Mouse (Mus musculus) left cerebral cortex, adult 2 months (tissue): ENCODE results near the gene Mrln. TPM values are rescaled to one million over a fixed set of nuclear protein-coding genes. Genes with fewer than 3 reads are reported as not detected.
"Not testable (repeated sequence)": the region's sequence is repeated elsewhere in the genome, so short reads cannot be mapped to it uniquely, and the experiment has no call there.

ENCODE experiments used
- DNase-seq, 2 experiments: peaks; one replicate each; pipeline ENCODE4 v3.0.0; 2021 to 2022; ENCODE audit warnings: low spot score in 2 of 2, mixed read lengths in 1 of 2; ENCODE audit errors: extremely low spot score in 1 of 2
- H3K27ac ChIP-seq: fragments of 200-600 bp; 2 replicates; pipeline ENCODE4 v1.8.1; 2022
- H3K4me3 ChIP-seq: fragments of 200-600 bp; 2 replicates; pipeline ENCODE4 v1.8.1; 2022
- CTCF ChIP-seq: fragments of 200-600 bp; IDR thresholded peaks from 2 replicates; pipeline ENCODE4 v1.8.1; 2022; ENCODE audit warnings: antibody characterized with exemption, mild to moderate bottlenecking, moderate library complexity
- intact Hi-C: fragments of 180-260 bp; cut with DNase I; formaldehyde crosslinking; loops from one replicate; pipeline ENCODE4 v1.15.1; 2025
- total RNA-seq, 2 experiments: library from RNA; stranded (reverse); gene quantifications; 2 replicates each; pipeline ENCODE4 v1.2.3; 2021

Gene Mrln
- total RNA-seq, 2 experiments from 2014 or later: not detected

DNA sequence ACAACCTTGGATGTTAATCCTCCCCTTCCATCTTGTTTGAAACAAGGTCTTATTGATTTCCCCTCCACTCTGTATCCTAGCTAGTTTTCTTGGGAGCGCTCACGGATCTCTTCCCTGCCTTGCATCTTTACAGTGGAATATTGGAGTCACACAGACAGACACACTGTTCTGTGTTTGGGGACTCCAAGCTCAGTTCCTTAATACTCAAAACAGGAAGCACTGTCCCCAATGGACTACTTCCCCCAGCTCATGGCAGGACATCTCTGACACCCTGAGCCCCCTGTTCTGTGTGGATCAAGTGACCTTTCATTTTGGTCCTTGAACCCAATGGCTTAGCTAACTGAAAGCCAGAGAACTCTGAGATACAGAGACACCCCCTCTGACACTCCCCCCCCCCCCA, 6.9 kb upstream of the Mrln start:
- Histone ChIP-seq H3K27ac (no peak overlapping the region), H3K4me3 (no peak overlapping the region)
- TF ChIP-seq CTCF: no peak
- DNase-seq: no peak
- intact Hi-C loops: loop anchor here (2.0 to 10.0 kb wide), 2 partner anchors 99 to 367 kb away; no protein-coding TSS in a partner anchor

DNA sequence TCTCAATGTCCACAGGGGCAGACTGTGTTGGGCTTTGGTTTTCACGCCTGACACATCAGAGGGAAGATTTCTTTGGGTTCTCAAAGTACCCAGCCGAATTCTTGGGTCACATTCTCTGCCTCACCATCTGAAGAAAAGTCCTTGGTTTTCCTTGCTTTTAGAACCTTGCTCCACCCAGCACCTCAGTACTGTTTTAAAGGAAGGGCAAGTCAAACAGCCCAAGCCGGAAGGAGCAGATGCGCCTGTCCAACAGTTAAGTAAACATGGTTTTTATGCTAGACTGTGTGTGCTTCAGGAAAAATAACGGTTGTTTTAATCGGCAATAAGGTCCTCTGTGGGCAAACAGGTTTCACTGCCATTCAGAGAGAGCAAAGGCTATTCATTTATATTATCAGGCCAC, 6.5 kb upstream of the Mrln start:
- Histone ChIP-seq H3K4me3 (no peak overlapping the region), H3K27ac (no peak overlapping the region)
- intact Hi-C loops: loop anchor here (10.0 kb wide), 1 partner anchor 367 kb away; no protein-coding TSS in a partner anchor
- no peak for TF ChIP-seq CTCF
- no peak for DNase-seq

DNA sequence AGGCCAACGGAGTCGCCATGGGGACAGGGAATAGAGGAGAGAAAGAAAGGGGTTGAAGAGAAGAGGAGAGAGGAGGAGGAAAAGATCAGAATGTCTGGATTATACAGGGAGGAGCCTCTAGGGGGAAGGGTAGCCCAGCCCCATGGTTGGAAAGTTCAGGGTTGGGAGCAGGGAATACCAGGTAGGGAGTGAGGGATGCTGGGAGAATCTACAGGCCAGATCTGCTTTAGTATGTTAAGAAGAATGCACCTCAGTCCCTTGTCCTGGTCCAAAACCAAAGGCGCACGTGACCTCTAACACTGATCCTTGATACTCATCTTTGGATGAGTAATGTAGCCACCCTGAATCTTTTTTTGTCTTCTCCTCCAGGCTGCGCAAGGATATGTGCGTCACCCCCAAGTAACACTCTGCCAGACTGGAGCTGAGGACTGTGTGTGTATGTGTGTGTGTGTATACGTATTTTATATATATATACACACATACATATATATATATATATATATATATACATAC, 5.5 kb upstream of the Mrln start:
- TF ChIP-seq CTCF: no peak
- intact Hi-C loops: loop anchor here (10.0 kb wide), 1 partner anchor 366 kb away; no protein-coding TSS in a partner anchor
- H3K27ac ChIP-seq: no peak overlapping the region
- DNase-seq: no peak
- no peak overlapping the region for H3K4me3 ChIP-seq

DNA sequence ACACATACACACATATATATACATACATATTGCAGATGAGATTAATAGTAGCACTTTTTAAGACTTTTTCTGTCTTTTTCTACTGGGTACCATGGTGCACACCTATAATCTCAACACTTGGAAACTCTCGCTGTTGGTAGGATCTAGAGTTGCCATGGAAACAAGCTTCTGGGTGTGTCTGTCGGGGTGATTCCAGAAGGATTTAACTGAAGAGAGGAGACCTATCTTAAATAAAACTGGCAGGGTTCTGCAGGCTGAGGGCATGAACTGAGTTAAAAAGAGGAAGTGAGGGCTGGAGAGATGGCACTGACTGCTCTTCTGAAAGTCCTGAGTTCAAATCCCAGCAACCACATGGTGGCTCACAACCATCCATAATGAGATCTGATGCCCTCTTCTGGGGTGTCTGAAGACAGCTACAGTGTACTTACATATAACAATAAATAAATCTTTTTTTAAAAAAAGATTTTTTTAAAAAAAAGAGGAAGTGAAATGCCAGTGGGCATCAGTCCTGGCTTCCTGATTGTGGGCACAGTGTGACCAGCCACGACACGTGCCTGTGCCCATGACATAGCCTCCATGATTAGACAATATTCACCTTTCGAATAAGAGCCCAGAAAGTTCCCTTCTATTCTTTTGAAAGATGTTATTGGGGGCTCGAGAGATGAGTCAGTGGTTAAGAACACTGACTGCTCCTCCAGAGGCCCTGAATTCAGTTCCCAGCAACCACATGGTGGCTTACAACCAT, 4.8 kb upstream of the Mrln start:
- Histone ChIP-seq H3K27ac (no peak overlapping the region), H3K4me3 (no peak overlapping the region)
- TF ChIP-seq CTCF: no peak
- intact Hi-C loops: loop anchor here (10.0 kb wide), 1 partner anchor 365 kb away; no protein-coding TSS in a partner anchor
- no peak for DNase-seq

DNA sequence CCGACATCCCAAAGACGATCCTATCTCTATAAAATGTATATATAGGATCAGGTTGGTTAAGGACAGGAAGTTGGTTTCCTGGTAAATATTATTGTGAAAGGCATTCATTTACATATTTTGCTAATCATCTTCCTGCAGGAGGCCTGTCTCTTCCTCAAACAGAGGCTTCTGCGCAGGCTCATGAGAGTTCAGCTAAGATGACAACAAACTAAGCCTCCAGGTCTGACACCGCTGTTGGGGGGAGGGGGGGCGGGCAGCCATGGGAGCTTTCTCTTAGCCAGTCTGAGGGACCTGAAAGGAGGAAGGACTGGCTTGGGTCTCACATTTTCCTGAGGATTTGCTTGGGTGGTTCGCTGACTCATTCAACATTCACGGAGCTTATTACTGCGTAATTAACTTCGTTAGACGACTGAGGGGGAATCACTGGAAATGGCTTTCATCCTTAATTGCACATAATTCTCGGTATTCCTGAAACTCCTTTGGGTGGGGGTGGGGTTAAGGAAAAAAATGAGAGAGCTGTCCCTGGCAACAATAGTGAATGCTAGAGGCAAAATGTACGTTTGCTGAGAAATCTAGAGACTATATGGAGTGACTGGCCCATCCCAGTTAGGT, 3.5 kb upstream of the Mrln start:
- intact Hi-C loops: no loop called here
- no peak overlapping the region for H3K27ac ChIP-seq
- no peak overlapping the region for H3K4me3 ChIP-seq
- no peak for DNase-seq
- TF ChIP-seq CTCF: no peak

DNA sequence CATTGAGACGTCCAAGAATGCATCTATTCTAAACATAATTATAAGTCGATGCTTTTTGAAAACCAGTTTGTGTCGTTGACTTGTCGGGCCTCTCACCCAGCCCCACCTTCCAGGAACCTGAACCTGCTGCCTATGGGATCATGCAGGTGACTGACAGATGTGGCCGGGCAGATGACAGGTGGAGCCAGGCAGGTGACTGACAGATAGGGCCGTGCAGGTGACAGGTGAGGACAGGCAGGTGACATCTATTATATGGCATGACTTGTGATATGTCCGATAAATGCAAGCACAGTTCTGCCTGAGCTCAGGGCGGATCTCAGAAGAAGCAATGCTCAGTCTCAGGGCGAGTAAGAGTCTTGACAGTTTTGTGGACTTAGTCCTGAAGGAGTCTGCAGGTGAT, 6.8 kb downstream of the Mrln start:
- TF ChIP-seq CTCF: no peak
- Histone ChIP-seq H3K4me3 (no peak overlapping the region), H3K27ac (no peak overlapping the region)
- no peak for DNase-seq
- intact Hi-C loops: no loop called here

DNA sequence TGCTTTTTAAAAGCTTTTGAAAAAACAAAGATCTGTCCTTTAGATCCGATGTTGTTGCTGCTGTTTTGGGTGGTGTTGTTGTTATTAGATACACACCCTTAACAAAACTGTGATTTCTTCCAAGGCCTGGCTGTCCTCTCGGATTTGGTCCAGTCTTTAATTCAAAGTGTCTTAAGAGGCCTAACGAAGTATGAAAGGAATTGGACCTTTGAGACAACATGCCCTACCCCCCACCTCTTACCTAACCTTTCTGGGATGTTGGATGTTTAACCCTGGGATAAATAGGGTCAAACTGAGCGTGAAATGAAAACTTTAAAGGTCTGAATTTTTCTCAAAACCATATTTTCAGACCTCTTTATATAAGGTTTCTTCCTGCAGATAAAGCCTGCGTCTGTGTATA, 16.5 kb downstream of the Mrln start:
- Histone ChIP-seq H3K4me3 (no peak overlapping the region), H3K27ac (no peak overlapping the region)
- no peak for TF ChIP-seq CTCF
- intact Hi-C loops: no loop called here
- no peak for DNase-seq

DNA sequence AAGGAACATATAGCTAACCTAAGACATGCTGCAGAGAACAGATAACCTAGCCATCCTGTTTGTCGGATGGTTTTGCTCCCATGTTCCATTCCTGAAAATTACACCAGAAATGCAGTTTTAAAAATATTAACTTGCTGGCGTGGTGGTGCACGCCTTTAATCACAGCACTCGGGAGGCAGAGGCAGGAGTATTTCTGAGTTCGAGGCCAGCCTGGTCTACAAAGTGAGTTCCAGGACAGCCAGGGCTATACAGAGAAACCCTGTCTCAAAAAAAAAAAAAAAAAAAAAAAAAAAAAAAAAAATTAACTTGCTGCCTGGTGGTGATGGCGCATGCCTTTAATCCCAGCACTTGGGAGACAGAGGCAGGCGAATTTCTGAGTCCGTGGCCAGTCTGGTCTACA, 17.8 kb downstream of the Mrln start:
- H3K4me3 ChIP-seq: not testable (repeated sequence)

DNA sequence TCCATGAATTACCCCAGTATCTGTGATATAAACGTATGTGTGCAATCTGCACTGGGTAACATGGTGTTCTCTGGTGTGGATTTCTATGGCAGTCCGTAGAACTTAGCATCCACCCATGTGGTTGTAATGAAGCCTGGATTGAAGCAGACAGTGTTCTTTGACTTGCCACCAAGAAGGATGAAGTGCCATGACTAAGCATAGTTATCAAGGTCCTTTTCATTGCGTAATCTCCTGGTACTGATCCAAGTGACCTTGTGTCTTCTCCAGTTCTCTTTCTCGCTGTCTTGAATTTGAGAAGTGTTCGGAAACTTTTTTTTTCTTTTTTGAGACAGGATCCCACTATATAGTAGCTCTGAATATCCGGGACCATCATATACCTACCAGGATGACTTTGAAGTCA, 20.1 kb downstream of the Mrln start:
- no peak for TF ChIP-seq CTCF
- intact Hi-C loops: no loop called here

More for the DNA sequence above, 17.8 kb downstream of the Mrln start:
- H3K27ac ChIP-seq, intact Hi-C loops, DNase-seq: not testable (repeated sequence)

DNA sequence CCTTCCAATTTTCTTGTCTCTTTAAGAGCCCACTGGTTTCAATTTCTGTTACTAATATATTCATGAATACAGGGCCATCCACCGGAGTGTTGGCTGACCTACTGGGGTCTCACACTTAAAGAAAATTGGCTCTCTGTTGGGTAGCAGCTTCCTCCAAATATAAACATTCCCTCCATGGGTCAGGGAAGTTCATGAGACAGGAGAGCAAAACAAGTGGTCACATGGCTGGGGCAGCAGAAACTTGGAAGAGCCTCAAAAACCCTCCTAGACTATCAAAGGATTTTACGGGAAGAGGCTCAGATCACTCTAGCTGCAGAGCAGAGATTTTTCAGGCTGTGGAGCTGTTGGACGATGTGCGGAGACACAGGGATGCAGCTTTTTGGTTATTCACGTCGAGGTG, 21.3 kb downstream of the Mrln start:
- TF ChIP-seq CTCF: no peak; the same call in 1 of the 2 replicates
- intact Hi-C loops: no loop called here
- H3K4me3 ChIP-seq: no peak overlapping the region
- H3K27ac ChIP-seq: no peak overlapping the region
- no peak for DNase-seq

More for the DNA sequence above, 20.1 kb downstream of the Mrln start:
- no peak for DNase-seq
- Histone ChIP-seq H3K27ac (no peak overlapping the region), H3K4me3 (no peak overlapping the region)

DNA sequence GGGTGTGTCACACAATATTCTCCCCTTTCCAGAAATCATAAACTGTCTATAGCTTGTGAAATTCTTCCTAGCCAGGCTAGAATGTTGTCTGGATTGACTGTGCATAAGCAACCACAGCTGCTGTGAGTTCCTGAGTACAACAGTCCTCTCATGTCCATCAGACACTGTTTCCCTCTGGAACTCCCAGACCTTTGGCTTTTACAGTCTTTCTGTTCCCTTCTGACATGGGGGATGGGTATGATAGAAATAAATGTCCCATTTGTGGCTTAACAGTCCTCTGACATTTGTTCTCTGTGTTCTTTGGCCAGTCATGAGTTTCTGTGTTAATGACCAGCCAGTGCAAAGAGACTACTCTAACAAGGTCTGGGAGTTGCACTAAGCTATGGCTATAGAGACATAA, 22.1 kb downstream of the Mrln start:
- no peak for DNase-seq
- Histone ChIP-seq H3K27ac (no peak overlapping the region), H3K4me3 (no peak overlapping the region)
- TF ChIP-seq CTCF: no peak
- intact Hi-C loops: no loop called here

DNA sequence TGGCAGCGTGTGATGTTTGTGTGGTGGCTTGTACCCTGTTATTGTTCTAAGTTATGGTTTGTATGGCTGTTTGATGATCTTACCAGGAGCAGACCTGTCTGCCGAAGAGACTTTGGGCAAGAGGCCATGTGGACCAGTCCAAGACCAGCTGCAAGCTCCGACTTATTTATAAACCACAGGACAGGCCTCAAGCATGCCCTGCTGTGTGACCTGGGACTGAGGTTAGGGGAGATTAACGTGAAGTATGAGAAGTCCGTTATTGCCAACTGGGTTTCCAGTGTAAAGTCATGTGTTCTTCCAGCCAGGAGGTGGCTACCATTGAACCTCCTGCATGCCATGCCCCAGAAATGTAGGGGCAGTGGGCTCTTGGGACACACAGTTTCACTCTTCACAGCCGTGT, 25.9 kb downstream of the Mrln start:
- TF ChIP-seq CTCF: no peak
- Histone ChIP-seq H3K27ac (no peak overlapping the region), H3K4me3 (no peak overlapping the region)
- intact Hi-C loops: no loop called here
- DNase-seq: no peak
